Mouse (Mus musculus): ENCODE measurements at regions not wholly inside any gene's neighbourhood (a gene's known extent, or its start where the extent isn't known, plus 50 kb on each side); places are given as distances from the start of the nearest gene placed in this dataset.

DNA sequence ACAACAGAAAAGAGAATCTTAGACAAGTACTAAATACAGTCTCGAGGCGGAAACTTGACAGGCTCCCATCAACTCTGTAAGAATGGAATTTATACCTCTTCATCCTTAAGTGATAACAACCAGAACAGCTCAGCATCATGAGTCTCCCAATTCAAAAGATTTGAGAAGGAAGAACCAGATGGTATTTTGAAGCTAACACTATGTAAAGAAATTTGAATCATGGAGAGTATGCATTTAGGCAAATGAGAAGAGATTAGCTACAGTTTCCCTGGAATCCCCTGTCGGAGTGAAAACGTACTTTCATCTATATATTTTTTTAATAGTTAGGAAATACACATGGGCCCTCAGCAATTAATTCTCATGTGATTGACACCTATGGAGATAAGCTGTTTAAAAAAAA lies 140.9 kb downstream of the Nrip1 start:
- DNase-seq (ENCODE audit: low read depth, low spot score), result no peak

DNA sequence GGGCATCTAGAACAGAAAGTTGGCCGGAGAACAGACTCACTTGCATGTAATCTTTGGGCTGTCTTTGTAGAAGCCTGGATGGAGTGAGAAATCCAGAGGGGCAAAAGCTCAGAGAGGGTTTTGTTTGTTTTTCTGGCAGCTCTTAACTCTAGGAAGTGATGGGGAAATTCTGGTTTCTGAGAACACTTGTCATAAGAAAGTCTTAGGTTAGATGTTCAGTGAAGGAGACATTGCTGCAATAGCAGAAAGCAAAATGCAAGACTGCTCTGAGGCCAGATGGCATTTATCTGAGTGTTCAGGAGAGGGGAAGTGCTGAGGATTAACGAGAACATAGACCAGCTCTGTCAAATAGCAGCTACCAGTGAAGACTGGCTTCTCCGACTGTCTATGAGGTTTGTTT lies 141.5 kb downstream of the Nrip1 start:
- no peak for DNase-seq (ENCODE audit: low read depth, low spot score)

DNA sequence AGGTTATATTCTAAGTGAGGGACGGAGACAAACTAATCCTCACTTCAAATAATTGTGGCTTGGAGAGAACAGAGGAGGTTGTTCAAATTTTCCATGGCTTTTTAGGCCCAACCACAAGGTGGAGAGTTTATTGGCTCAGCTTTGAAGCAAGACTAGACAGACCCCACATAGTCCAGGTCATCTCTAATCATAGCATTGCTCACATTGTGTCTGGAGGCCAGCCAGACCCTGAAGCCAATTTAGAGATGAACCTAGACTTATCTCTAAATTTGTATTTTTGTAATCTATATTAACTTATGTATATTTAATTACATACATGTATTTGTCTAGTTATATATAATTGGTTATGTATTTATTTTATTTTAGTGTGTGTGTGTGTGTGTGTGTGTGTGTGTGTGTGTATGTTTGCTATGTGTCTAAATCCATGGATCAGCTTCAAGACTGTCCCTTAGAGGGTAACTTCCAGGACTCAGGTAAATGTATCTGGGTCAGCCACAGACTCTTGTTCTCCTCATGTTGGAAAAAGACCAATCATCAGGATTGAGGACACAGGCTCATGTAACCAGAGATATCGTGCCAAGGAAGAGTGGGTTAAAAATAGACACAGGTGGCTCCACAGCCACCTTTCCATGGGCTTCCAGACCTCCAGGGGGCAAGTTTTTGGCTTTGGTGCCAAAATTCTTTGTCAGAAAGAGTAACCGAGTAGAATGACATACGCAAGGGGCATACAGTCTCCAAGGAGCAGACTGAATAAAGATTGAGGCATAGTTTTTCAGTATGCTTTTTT lies 142.9 kb downstream of the Nrip1 start:
- DNase-seq (ENCODE audit: low read depth, low spot score), result no peak

DNA sequence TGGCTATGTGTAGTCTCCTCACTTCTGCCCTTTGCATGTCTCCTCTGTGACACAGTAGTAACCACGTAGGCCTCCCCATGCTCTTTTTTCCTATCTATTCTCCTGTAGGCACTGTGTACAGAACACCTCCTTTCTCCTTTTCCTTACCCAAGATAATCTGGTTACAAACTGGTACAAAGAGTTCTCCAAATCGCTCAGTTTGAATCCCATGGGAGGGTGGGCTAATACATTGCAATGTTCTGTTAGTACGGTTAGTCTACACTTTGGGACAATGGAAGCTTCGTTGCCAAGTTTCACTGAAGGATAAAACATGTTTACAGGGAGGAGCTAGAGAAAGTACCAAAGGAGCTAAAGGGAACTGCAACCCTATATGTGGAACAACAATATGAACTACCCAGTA lies 145.2 kb downstream of the Nrip1 start:
- DNase-seq (ENCODE audit: low read depth, low spot score), result no peak

DNA sequence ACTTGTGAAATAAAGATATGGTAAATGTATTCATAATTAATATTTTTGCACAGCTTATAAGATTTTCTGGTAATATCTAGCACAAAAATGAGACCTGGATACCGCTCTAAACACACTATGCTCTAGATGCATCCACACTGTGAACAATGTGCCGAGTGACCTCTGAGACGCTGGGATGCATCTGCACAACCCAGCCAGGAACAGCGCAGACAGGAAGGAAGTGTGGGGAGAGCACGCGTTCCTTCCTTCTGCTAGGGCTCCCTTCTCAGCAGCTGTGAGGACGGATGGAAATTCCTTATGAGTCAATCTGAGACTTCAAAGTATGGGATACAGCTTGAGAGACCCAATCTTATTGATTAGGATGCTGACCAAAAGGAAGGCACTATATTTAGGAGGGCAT lies 147.2 kb downstream of the Nrip1 start:
- DNase-seq (ENCODE audit: low read depth, low spot score), result no peak

DNA sequence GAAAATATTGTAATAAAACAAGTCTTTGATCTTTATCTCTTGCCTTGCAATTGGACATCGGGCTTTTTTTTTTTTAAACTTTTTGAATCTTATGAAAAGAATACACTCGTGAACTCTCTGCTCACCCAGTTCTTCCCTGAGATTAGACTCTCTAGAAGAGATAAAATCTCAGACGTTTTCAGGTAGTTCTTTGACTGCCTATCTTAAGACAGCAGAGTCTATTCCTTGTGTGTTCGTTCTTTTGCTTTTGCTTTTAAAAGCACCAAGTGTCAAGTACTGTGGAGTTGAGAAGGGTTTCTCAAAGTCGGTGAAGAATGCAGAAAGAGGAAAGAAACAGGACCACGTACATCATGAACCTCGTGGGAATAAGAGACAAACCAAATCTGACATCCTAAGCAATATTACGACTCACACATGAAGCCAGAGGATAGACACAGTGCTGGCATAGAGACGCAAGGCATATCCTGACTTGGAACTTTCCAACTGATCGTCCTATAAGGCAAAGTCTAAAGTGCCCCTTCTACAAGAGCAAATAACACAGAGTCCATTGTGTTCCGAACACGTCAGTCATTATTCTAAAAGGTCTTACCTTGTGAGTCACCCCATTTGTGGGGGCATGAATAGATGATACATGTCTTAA lies 147.9 kb downstream of the Nrip1 start:
- no peak for DNase-seq (ENCODE audit: low read depth, low spot score)

DNA sequence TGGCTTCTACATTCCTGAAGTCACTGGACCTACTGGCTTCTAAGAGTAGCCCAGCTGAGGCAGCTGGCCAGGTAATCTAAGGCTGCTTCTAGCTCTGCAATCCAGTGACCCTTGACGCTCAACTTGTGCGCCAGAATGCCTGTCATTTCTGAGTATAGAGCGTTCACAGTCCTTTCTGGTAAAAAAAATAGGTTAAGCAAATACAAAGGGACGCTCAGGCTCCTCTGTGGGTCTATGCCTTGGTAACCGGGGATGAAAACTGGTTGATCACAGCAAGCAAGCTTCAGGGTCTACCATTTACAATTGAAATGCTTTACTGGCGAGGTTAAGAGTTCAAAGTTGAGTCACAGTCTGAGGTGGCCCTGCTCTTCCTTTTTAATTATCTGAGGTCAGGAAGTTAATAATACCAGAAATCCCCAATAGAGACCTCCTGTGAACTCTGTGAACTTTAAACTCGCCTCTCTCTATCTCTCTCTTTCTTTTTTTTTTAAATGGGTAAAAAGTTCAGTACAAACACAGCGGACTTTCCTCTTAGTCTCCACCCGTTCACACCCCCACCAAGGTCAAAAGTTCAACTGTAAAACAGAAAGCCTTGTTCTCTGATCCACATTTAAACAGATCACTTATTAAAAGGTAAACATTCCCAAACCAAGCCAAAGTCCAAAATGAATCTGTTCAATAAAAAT lies 148.6 kb downstream of the Nrip1 start:
- DNase-seq (ENCODE audit: low read depth, low spot score), result peak; percentile 10

DNA sequence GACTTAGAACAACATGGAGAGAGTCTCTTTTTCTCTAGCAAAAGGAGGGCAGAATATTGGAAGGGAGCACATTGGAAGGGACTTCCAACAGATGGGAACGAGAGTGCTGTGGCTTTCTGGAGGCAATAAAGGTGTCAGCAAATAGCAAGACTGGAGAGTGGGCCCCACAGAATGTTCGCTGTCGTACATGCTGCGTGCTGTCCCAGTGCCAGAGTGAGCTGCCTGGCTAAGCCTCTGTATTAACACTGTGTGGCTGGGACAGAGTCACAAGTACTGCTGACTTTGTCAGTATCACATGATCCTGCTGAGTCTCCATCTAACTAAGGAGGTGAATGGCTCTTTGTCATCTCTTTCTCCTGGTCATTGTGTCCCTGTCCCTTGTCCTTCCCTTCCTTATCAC lies 149.9 kb downstream of the Nrip1 start:
- no peak for DNase-seq (ENCODE audit: low read depth, low spot score)

DNA sequence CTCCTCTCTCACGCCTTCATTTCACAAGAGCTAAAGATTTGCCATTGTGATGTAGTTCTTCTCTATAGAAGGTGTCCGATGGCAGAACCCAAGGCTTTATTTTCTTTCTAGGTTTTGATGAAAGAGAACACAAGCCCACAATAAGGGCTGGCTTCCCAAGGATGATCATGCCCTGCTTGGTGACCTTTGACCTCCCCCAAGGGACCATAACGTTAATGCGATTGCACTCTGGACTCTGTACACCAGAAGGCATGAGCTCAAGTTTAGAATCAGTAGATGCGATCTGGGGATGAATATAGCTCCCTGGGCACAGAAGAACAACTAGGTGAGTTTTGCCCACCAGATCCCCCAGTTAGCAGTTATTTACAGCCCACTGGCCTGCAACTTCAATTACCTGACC lies 150.7 kb downstream of the Nrip1 start:
- DNase-seq (ENCODE audit: low read depth, low spot score), result no peak

DNA sequence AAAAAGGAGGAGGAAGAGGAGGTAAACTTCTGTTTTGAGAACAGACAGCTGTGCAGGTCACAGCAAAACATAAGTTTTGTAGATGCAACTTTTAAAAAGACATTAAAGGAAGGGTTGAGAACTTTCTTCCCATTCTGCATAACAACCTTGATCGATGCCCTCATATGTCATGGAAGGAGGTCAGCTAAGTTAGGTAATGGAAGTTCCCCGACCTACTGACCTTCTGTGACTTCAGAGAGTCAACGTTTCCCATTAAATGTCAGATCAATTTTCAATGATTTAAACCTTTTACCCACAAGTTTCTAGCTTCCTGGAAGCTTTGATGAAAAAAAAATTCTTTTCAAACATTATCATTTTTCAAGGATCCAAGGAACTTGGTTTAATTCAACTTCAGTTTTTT lies 153.2 kb downstream of the Nrip1 start:
- no peak for DNase-seq (ENCODE audit: low read depth, low spot score)

DNA sequence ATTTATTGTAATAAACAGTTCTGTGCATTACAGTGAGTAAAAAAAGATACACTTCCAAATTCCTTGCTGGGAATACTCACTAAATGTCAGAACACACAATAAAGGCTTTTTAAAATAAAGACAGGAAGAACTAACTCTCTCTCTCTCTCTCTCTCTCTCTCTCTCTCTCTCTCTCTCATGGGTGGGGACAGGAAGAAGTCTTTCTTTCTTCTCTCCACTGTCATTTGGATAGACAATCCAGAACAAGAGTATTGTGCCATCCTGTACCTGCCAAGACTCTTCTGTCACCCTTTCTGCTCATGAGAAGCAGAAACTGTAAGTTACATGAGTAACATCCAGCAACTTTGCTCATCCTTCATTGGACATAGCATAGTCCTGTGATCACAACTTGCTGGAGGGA lies 154.4 kb downstream of the Nrip1 start:
- DNase-seq (ENCODE audit: low read depth, low spot score), result no peak

DNA sequence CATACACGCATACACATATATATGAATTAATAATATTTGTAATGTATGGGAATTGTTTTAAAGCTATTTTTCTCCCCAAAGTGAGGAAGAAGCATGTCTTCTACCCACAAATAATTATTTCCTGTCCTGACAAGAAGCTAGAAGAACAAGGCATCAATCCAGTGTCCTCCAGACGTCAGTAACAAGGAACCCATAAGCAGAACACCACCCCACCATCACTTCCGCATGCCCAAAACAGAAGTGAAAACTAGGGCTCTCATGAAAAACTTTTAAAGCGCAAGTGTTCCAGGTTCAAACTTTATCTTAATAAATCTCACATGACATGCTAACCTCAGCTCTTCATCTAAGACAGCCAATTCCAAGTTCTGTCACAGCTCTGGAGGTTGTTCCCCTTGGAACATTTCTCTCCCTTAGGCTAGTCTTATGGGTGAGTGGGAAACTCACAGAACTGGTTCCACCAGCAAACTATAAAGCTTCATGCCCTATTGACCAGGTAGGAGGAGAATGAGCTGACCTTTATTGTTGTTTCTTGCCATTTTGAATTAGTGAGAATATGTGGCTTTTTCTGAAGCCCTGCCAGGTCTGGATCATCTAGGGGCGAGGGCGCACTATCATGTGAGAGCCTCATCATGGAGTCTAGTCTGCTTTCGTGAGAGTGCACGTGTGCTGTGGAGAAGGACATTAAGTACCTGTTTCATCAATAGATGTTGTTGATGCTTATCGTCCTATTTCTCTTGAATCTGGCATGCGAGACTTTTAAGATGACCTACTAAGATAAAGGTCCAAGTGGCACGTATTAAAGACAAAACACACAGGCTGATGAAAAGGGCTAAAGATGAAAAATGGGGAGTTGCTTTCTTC lies 155.1 kb downstream of the Nrip1 start:
- DNase-seq (ENCODE audit: low read depth, low spot score), result no peak

DNA sequence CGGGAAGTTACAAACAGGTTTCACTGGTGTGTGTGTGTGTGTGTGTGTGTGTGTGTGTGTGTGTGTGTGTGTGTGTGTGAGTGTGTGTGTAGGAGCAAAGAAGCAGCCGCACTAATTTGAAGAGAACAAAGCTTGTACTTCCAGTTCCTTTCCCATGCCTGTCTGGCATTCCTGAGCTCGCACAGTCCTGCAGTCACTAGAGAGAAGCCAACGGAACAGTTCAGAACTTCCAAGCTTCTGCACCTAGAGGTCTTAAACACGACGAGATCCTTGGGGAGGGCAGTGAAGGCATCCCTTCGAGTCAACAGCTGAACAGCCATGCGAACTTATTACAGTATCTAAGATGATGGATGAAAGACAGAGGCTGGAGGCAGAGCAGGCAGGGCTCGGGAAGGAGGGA lies 157.4 kb downstream of the Nrip1 start:
- DNase-seq (ENCODE audit: low read depth, low spot score), result no peak

DNA sequence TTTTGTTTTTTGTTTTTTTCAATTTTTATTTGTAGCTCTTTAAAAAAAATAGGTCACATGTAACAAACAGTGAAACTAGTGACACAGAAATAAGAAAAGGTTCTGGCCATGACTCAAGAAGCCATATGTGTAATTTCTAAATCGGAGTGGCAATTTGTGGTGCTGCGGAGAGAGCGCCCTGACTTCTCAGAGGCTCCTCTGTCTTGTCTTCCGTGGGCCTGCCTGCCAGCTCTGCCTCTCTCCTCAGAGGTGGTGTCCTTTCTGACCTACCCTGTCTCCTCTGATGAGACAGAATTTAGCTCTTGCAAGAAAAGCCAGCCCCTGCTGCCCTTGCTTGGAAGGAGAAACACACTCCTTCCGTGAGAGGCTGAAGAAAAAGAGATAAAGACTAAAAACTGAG lies 158.1 kb downstream of the Nrip1 start:
- DNase-seq (ENCODE audit: low read depth, low spot score), result no peak

DNA sequence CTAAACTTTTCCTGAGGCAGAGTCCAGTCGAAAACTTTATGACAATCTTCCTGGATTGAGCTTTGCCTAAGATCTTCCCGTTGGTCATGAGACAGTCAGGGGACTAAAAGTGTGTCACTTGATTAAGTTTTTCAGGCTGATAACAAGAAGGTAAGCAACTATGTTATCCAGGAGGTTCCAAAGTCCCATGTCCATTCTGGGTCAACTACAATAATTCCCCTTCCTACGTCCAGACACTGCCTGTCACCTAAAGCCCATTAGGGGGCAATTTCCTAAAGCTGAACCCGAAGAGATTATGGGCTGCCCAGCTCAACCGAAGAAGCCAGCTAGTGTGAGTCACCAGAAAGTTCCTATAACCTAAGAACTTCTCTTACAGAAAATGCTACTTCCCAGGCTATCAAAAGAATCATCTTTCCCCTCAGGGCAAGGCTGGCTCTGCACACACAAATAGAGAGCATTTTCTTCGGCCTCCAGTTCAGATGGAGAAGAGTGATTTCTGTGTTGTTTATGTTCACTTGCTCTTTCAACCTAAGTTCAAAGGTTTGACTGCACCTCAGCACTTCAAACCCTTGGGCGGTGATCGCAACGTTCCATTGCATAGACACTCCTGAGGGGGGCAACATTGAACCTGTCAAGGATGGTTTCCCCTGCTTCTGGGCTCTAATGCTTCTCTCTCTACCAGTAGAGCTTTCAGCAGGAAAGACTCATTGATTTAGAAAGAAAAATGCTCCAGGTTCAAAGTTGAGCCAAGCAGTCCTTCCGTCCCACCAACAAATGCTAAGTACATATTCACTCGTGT lies 171.7 kb downstream of the Nrip1 start:
- peak; percentile 23 for DNase-seq (ENCODE audit: low read depth, low spot score)

DNA sequence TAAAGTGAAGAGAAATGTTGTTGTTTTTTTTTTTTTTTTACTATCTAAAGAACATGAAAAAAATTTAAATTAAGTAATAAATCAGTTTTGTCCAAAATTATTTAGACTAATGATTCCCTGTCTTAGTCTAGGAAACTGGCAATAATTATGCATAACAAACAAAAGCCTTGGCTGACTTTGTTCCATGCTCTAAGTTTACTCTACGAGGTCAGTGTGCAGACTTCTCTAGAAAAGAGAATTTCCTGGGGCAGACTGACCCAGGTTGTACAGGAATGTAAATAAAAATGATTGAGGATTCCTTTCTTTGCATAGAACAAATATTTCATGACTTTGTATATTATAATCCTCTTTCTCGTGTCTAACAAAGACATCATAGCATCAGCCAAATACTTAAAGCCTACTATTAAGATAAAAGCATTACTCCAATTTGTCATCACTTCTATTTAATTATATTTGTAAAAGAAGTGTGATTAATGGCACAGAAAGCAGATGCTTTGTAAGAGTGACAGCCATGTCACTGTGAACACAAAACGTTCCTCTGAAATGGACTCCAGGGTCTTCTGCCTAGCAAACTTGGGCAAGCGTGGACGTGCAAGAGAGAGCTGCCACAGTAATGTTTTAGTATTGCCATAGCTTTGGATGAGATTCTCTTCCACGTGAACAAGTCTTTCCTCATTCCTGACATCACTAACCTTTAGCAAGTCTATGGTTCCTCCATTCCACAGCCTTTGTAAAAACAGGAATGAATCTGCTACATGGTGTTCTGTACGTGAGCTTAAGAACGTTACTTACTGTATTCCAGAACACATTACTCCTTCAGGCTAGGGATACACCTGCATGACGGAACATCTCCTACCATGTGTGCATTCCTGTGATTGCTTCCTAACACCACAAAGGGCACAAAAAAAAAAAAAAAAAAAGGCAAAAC lies 172.6 kb downstream of the Nrip1 start:
- no peak for DNase-seq (ENCODE audit: low read depth, low spot score)

DNA sequence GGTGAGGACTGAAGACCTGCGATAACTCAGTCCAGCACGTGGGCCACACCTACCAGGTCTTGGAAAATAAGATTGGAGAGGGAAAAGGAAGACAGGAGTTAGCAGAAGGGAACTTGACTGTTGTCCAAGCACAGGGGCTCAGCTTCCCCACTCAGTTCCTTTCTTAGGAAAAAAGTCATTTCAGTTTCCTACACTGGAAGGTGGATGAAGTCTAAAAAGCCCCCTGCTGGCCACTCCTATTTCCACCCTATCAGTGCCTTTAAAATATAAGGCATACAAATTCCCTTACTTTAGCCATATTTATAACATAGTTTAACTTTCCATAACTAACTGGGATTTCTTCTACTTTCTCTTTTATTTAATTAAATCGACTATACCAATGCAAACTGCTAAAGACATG lies 173.4 kb downstream of the Nrip1 start:
- peak; percentile 37 for DNase-seq (ENCODE audit: low read depth, low spot score)

DNA sequence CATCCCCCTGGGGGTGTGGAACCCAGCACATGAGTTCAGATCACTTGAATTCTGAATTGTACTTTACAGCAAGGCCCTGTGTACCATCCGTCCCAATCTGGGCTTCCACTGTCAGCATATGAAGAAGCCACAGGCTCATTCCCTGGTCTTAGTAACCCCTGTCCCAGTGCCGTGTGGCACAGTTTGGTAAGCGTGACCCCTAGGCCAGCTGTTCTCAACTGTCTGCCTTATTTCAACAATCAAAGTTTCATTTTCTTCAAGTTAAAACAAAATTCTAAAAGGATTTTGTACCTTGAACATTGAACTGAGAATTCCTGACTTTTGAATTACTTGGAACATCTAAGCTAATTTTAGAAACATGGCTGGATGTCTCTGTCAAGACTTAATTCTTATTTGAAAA lies 174.6 kb downstream of the Nrip1 start:
- no peak for DNase-seq (ENCODE audit: low read depth, low spot score)

DNA sequence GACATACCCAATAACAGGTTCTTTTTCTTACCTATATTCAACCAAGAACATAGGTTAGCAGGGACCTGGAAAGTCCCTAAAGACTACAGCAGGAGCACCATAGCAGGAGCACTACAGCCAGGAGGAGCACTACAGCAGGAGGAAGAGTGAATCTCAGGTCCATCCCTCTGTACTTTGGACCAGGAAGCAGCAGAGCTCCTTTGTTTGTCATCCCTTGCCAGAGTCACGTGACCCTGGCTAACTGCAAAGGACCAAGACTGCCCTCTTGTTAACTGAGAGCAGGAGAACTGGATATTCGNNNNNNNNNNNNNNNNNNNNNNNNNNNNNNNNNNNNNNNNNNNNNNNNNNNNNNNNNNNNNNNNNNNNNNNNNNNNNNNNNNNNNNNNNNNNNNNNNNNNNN lies 172.2 kb upstream of the Samsn1 start:
- DNase-seq (ENCODE audit: low read depth, low spot score), result no peak

DNA sequence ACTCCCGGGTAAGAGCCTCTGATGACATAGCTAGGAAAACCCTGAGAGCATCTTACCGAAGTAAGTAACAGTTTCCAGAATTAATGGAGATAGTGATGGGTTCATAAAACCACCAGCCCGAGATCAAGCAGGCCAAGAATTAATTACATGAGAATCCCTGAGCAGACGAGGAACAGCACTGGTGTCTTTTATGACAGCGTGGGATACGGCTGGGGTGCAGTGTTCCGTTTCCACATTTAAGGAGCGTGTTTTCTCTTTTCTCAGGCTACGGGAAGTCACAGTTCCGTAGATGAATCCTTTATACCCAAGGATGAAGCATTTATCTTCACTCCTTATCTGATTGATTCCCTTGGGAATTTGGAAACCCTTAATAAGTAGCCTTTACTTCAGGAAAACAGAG lies 169.1 kb upstream of the Samsn1 start:
- DNase-seq (ENCODE audit: low read depth, low spot score), result no peak

Measured in ZHBTc4 (cell line).